Mouse (Mus musculus) embryonic stem cell, embryonic (primary cell): ENCODE data around the gene Slc43a1.

ENCODE experiments used
- CTCF ChIA-PET, 4 experiments: fragments of 300-600 bp in 2 of 4; fragments of 350-600 bp in 2 of 4; sonication (Branson Sonifier 250); formaldehyde crosslinking; loops; one replicate each; lab custom pipeline; 2022; ENCODE audit warnings: inconsistent platforms in 2 of 4; lab: Charles Lee
- POLR2A ChIA-PET, 4 experiments: fragments of 300-600 bp in 2 of 4; fragments of 350-600 bp in 2 of 4; sonication (Branson Sonifier 250); formaldehyde crosslinking; loops; one replicate each; lab custom pipeline; 2022; ENCODE audit warnings: antibody characterized with exemption in 4 of 4, inconsistent platforms in 1 of 4; lab: Charles Lee

The Slc43a1 gene

GRCm38 (mm10) chr2:84889316-84890044 lies 50.8 kb downstream of the Slc43a1 start:
- CTCF ChIA-PET: interaction anchor here (0.6 to 3.7 kb wide), 75 partner anchors 9 to 1165 kb away, joined by 3 to 108 read pairs (median 5); partner anchors contain the start of genes Slc43a1 (in 2 of the 4), Ube2l6 (in 2 of the 4), Itgav (in 1 of the 4) and Slc43a3 (in 1 of the 4)
- POLR2A ChIA-PET: interaction anchor here in 3 of 4 experiments (0.5 to 2.4 kb wide), 30 partner anchors 14 to 425 kb away, joined by 3 to 17 read pairs (median 4); partner anchors contain the start of genes Slc43a1 (in 2 of the 3), Timm10 (in 1 of the 3) and Tnks1bp1 (in 1 of the 3)

- CTCF ChIA-PET: interaction anchor here (0.6 to 3.7 kb wide), 51 partner anchors 9 to 1166 kb away, joined by 3 to 108 read pairs (median 5); partner anchors contain the start of genes Itgav (in 1 of the 4), Slc43a1 (in 1 of the 4), Slc43a3 (in 1 of the 4) and Tnks1bp1 (in 1 of the 4)
These were observed 51.3 kb downstream of the Slc43a1 start for GRCm38 (mm10) chr2:84890045-84890340.

GRCm38 (mm10) chr2:84893359-84893758 lies 54.7 kb downstream of the Slc43a1 start:
- ChIA-PET CTCF (no interaction called here), POLR2A (no interaction called here)

More at GRCm38 (mm10) chr2:84890045-84890340, 51.3 kb downstream of the Slc43a1 start:
- POLR2A ChIA-PET: interaction anchor here in 3 of 4 experiments (0.6 to 2.4 kb wide), 13 partner anchors 20 to 424 kb away, joined by 3 to 17 read pairs (median 4); partner anchors contain the start of gene Slc43a1 (in 1 of the 3)

- CTCF ChIA-PET: interaction anchor here in 1 of 4 experiments (0.7 kb wide), 2 partner anchors 27 to 1085 kb away, joined by 3 read pairs; no protein-coding TSS in a partner anchor
- POLR2A ChIA-PET: interaction anchor here in 1 of 4 experiments (1.4 kb wide), 1 partner anchor 57 kb away, joined by 3 read pairs; the partner anchor contains the start of gene Slc43a1
These were observed 57.0 kb downstream of the Slc43a1 start for GRCm38 (mm10) chr2:84895495-84896198.

- CTCF ChIA-PET: interaction anchor here in 1 of 4 experiments (1.1 kb wide), 1 partner anchor 21 kb away, joined by 3 read pairs; no protein-coding TSS in a partner anchor
- POLR2A ChIA-PET: interaction anchor here in 1 of 4 experiments (1.0 kb wide), 1 partner anchor 28 kb away, joined by 3 read pairs; no protein-coding TSS in a partner anchor
These were observed 58.0 kb downstream of the Slc43a1 start for GRCm38 (mm10) chr2:84896686-84897085.

- CTCF ChIA-PET: interaction anchor here in 1 of 4 experiments (0.8 to 1.1 kb wide), 2 partner anchors 23 to 24 kb away, joined by 4 to 5 read pairs; no protein-coding TSS in a partner anchor
- POLR2A ChIA-PET: interaction anchor here in 3 of 4 experiments (0.6 to 1.2 kb wide), 3 partner anchors 29 to 422 kb away, joined by 3 read pairs; partner anchors contain the start of gene Timm10 (in 1 of the 3)
These were observed 74.1 kb downstream of the Slc43a1 start for GRCm38 (mm10) chr2:84912722-84913121.
